In genomic region chr13:98306393-98306792, GRCm38 (mm10) we compare ENCODE assay signal across 16 mouse cellular contexts. TPM values are rescaled to one million over a fixed set of nuclear protein-coding genes. Genes with fewer than 3 reads are reported as not detected.
DNase-seq lines count a peak whose midpoint lies in the region; ATAC-seq and TF ChIP-seq lines count a peak whose summit lies in the region.
"Had no signal": no experiment of that assay in that cellular context is flagged by ENCODE, and none has a peak within 500 bp of the region (broad histone marks: within the 10 kb centered on the region; RNA-seq: fewer than 3 reads in every experiment).

No protein-coding gene starts in this region.

- H3K36me3 ChIP-seq in heart, embryonic 10.5 days = peaks cover 33% of the 10 kb centered on the region
- H3K36me3 ChIP-seq in lung, postnatal 0 days (ENCODE audit: insufficient read depth, low read length) = peaks cover 15% of the 10 kb centered on the region; the same call in 1 of the 2 replicates
- peaks cover 35% of the 10 kb centered on the region for H3K36me3 ChIP-seq in myocyte (ENCODE audit: control insufficient read depth, insufficient read depth)

- no peak for ATAC-seq in lung, postnatal 0 days
- ATAC-seq: inflammation-experienced regulatory T-cells, adult 6 months had no signal

- DNase-seq in heart, adult 11 months = peak; percentile 23
- DNase-seq in heart, embryonic 10.5 days (ENCODE audit: low spot score) = no peak
- DNase-seq in lung, postnatal 0 days (ENCODE audit: low spot score) = peak; percentile 37
- DNase-seq in lung, postnatal 36 days = no peak
- peak; percentile 24 for DNase-seq in adipocyte (ENCODE audit: low spot score)
- DNase-seq in frontal cortex, adult 2 months (ENCODE audit: extremely low spot score in 1 of 2, low spot score in 1 of 2) = no peak
- DNase-seq in ovary, postnatal 14 days (ENCODE audit: low spot score) = no peak
- DNase-seq: adrenal gland, adult 2 months; gastrocnemius, postnatal 25 days; liver, embryonic 13.5 days; thymus, adult 18-20 months had no signal

- no peaks in the 10 kb centered on the region for H3K27me3 ChIP-seq in heart, embryonic 10.5 days (ENCODE audit: insufficient read depth, poor library complexity, severe bottlenecking)
- no peaks in the 10 kb centered on the region for H3K27me3 ChIP-seq in lung, postnatal 0 days (replicated peaks; ENCODE audit: insufficient read depth, low read length)
- H3K27me3 ChIP-seq in myocyte (ENCODE audit: control insufficient read depth, insufficient read depth, insufficient read length) = no peaks in the 10 kb centered on the region
- H3K27me3 ChIP-seq: heart, embryonic 15.5 days; liver, embryonic 13.5 days had no signal

- peaks cover 14% of the 10 kb centered on the region for H3K79me2 ChIP-seq in myocyte (ENCODE audit: control insufficient read depth, insufficient read depth)

- no peak for TF ChIP-seq EP300 in lung, postnatal 0 days (IDR thresholded peaks at IDR 0.05)

- TF ChIP-seq CTCF in lung, postnatal 0 days (IDR thresholded peaks at IDR 0.05) = no peak

- no peak overlapping the region for H3K4me2 ChIP-seq in lung, postnatal 0 days (replicated peaks; ENCODE audit: low read depth, low read length)
- H3K4me2 ChIP-seq in myocyte (ENCODE audit: low read depth) = no peak overlapping the region
- H3K4me2 ChIP-seq: heart, embryonic 15.5 days; liver, embryonic 13.5 days had no signal

- no peaks in the 10 kb centered on the region; the same call in 1 of the 2 replicates for H3K4me1 ChIP-seq in heart, embryonic 10.5 days
- H3K4me1 ChIP-seq in lung, postnatal 0 days (ENCODE audit: insufficient read depth, low read depth, low read length) = no peaks in the 10 kb centered on the region

- no peak for TF ChIP-seq POLR2A in myocyte (IDR thresholded peaks at IDR 0.05; ENCODE audit: insufficient read length, low read depth)

- no peak overlapping the region for H3K9ac ChIP-seq in lung, postnatal 0 days (replicated peaks; ENCODE audit: low read depth)
- H3K9ac ChIP-seq: heart, embryonic 15.5 days; liver, embryonic 13.5 days had no signal

- WGBS in heart, embryonic 10.5 days = 52% methylated on average over 5 of the region's 5 CpGs
- WGBS in lung, postnatal 0 days = 36% methylated on average over 5 of the region's 5 CpGs

- no peak overlapping the region for H3ac ChIP-seq in myocyte (ENCODE audit: control insufficient read depth, insufficient read length)

- H3K9me3 ChIP-seq in heart, embryonic 10.5 days = no peaks in the 10 kb centered on the region
- H3K9me3 ChIP-seq in lung, postnatal 0 days (ENCODE audit: low read length) = no peaks in the 10 kb centered on the region
- H3K9me3 ChIP-seq: heart, embryonic 15.5 days; liver, embryonic 13.5 days had no signal

- H3K27ac ChIP-seq in heart, embryonic 10.5 days = no peak overlapping the region
- H3K27ac ChIP-seq in lung, postnatal 0 days (ENCODE audit: low read length) = 0 out of 2 replicates have a peak overlapping the region, but pooled peaks have one; percentile 10
- H3K27ac ChIP-seq: heart, embryonic 15.5 days; liver, embryonic 13.5 days had no signal

- no peak overlapping the region for H3K4me3 ChIP-seq in heart, embryonic 10.5 days
- no peak overlapping the region for H3K4me3 ChIP-seq in lung, postnatal 0 days (ENCODE audit: low read depth, low read length)
- no peak overlapping the region for H3K4me3 ChIP-seq in myocyte
- H3K4me3 ChIP-seq: erythroblast, embryonic 14.5 days; heart, embryonic 15.5 days; liver, embryonic 13.5 days had no signal

TF ChIP-seq in myocyte, 11 proteins besides CTCF, POLR2A, EP300 and RAD21:
- no peak for TF ChIP-seq TCF12 (IDR thresholded peaks at IDR 0.05; ENCODE audit: insufficient read depth, poor library complexity, severe bottlenecking)
- no peak for TF ChIP-seq MAX (IDR thresholded peaks at IDR 0.05; ENCODE audit: low read depth)
- no peak for TF ChIP-seq USF1 (IDR thresholded peaks at IDR 0.05; ENCODE audit: low read depth)
- peak; percentile 71 for TF ChIP-seq POLR2AphosphoS2 (IDR thresholded peaks at IDR 0.05; ENCODE audit: insufficient read length, low read depth)

RNA-seq across cellular contexts. Expression of gene Btf3, which starts 10.4 kb away (rescaled TPM):
- polyA plus RNA-seq in heart, embryonic 10.5 days (2016; fragmentation: Nextera tagmentation; extraction: Ambion mirVana) = 512 and 641 TPM in 2 replicates
- 499 and 511 TPM in 2 replicates for polyA plus RNA-seq in lung, postnatal 0 days (2015; fragmentation: Nextera tagmentation; extraction: Ambion mirVana)
- polyA plus RNA-seq in myocyte (2012; fragmentation: generic; extraction: Trizol) = 1,134 TPM
- 302 and 345 TPM in 2 replicates for polyA plus RNA-seq in frontal cortex, adult 2 months (2012; rRNA removed)

RNA-seq across cellular contexts. Expression of gene Gm21976, which starts 26.7 kb away (rescaled TPM):
- polyA plus RNA-seq in heart, embryonic 10.5 days (2016; fragmentation: Nextera tagmentation; extraction: Ambion mirVana) = not detected in 2 replicates
- polyA plus RNA-seq in lung, postnatal 0 days (2015; fragmentation: Nextera tagmentation; extraction: Ambion mirVana) = 0.38 TPM in 1 of 2 replicates, not detected in the other
- not detected for polyA plus RNA-seq in myocyte (2012; fragmentation: generic; extraction: Trizol)
- polyA plus RNA-seq in frontal cortex, adult 2 months (2012; rRNA removed) = not detected in 2 replicates
- polyA plus RNA-seq: adrenal gland, adult 2 months; cortical plate, adult 2 months; erythroblast, embryonic 14.5 days; heart, embryonic 15.5 days; inflammation-experienced regulatory T-cells, adult 6 months; liver, embryonic 13.5 days had no signal

RNA-seq across cellular contexts. Expression of gene Ankra2, which starts 43.5 kb away (rescaled TPM):
- polyA plus RNA-seq in heart, embryonic 10.5 days (2016; fragmentation: Nextera tagmentation; extraction: Ambion mirVana) = 14.8 and 16.3 TPM in 2 replicates
- polyA plus RNA-seq in lung, postnatal 0 days (2015; fragmentation: Nextera tagmentation; extraction: Ambion mirVana) = 22.1 and 24.2 TPM in 2 replicates
- polyA plus RNA-seq in myocyte (2012; fragmentation: generic; extraction: Trizol) = 9.0 TPM
- 55.8 and 61.4 TPM in 2 replicates for polyA plus RNA-seq in frontal cortex, adult 2 months (2012; rRNA removed)

RNA-seq across cellular contexts. Expression of gene Utp15, which starts 43.6 kb away (rescaled TPM):
- polyA plus RNA-seq in heart, embryonic 10.5 days (2016; fragmentation: Nextera tagmentation; extraction: Ambion mirVana) = 25.1 and 32.1 TPM in 2 replicates
- 8.4 and 8.7 TPM in 2 replicates for polyA plus RNA-seq in lung, postnatal 0 days (2015; fragmentation: Nextera tagmentation; extraction: Ambion mirVana)
- 7.3 TPM for polyA plus RNA-seq in myocyte (2012; fragmentation: generic; extraction: Trizol)
- 21.1 and 22.4 TPM in 2 replicates for polyA plus RNA-seq in frontal cortex, adult 2 months (2012; rRNA removed)

RNA-seq across cellular contexts. Expression of gene Foxd1, which starts 47.6 kb away (rescaled TPM):
- 0.10 and 0.16 TPM in 2 replicates for polyA plus RNA-seq in heart, embryonic 10.5 days (2016; fragmentation: Nextera tagmentation; extraction: Ambion mirVana)
- polyA plus RNA-seq in lung, postnatal 0 days (2015; fragmentation: Nextera tagmentation; extraction: Ambion mirVana) = 0.05 TPM in 2 replicates
- 0.37 TPM for polyA plus RNA-seq in myocyte (2012; fragmentation: generic; extraction: Trizol)
- polyA plus RNA-seq in frontal cortex, adult 2 months (2012; rRNA removed) = 0.84 and 1.2 TPM in 2 replicates
- polyA plus RNA-seq: erythroblast, embryonic 14.5 days; heart, embryonic 15.5 days; inflammation-experienced regulatory T-cells, adult 6 months; liver, embryonic 13.5 days had no signal

Comparison
In these comparisons a context has a peak if more than half of its experiments do, and no peak if none do; other contexts are left out.
1. DNase-seq: peak in heart, adult 11 months (single experiment), lung, postnatal 0 days (single experiment) and adipocyte (single experiment); none in heart, embryonic 10.5 days (single experiment), lung, postnatal 36 days (single experiment), frontal cortex, adult 2 months (0 of 2) and ovary, postnatal 14 days (single experiment).